Mouse (Mus musculus): ENCODE data around the gene Lbr.
A peak's percentile ranks its signal among the peaks of the same experiment; 100 is the strongest.
"Not testable (repeated sequence)": the region's sequence is repeated elsewhere in the genome, so short reads cannot be mapped to it uniquely, and the experiment has no call there.

Lbr gene

DNA sequence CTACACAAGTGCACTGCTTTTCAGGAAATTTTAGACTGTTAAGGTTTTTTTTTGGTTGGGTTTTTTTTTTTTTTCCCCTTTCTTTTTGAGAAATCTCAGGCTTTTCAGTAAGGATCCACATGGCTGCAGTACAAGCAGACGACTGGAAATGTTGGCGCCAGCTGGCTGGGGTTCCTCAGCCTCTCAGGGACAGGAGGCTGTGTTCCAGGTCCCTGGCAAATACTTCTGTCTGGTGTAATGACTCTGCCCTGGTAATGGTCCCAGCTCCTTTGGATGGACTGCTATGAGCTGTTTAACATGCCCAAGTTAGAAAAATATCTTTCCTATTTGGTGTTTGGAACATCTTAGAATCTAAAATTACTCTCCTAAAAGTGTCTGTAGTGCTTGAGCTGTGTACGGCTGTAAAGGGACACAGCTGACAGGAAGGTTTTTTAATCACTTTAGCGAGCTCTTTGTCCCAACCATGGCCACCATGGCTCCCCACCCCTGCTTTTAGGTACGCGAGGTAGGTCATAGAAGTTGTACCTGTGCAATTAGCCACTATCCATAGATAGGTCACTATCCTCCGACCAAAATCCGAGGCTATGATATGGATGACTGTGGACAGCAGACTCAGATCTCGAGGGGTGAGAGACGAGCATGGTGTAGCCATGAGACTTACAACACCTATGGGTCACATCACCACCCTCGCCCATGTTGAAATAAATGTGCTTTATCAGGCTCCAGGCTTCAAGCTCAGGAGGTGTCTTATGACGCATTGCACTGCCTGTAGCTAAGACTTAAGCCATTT, 8.9 kb upstream of the Lbr start:
- DNase-seq: peak in 1 of 2 experiments; percentile 53

DNA sequence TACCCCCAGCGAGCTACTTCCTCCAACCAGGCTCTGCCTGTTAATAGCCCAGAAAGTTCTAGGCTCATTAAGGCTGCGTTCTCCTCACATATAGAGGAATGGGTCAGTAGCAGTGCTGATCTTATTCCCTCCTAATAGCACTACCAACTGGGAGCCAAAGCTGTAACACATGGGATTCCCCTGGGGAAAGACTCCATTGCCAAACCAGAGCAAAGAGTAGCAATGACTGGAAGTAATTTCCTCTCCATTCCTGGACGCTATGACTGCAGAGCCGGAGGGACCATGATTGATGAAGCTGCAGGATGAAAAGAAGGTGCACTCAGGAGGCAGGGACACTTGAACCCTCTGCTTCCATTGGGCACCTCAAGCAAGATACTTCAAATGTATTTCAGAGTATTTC, 7.6 kb upstream of the Lbr start:
- DNase-seq: no peak

DNA sequence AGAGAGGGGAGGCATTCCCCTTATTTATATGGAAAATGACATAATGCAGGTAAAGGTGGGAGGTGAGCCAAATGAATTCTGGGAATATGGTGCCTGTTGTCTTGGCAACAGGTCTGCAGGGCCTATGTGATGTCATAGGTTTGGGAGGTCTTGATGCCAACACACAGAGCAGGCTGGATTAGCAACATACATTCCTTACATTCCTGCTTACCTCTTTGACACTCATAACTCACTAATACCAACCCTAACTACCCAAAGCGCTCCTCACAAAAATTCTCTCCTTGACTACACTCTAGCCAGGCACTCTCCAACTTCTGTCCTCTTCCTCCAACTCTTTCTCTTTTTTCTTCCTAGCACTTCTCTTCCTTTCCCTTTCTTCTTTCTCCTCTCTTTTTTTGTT, 5.4 kb upstream of the Lbr start:
- DNase-seq: no peak

GRCm38 (mm10) chr1:181847396-181847795, 4.5 kb upstream of the Lbr start:
- DNase-seq: peak; percentile 33 to 66

DNA sequence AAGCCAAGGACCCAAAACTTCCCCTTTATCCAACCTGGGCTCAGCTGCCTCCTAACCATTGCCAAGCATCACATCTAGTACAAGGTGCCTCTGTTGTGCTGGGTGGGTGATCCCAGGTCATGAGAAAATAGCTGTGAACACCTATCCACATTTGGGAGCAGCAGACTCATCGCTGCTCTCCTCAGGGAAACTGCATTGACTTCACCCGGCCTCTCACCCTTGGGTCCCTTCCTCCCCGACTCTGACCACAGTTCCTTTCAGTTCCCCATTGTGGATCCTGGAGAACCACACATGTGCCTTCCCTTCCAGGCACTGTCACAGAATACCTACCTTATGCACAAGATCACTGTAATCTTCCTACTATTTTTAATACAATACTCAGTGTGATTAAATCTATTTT, 2.9 kb upstream of the Lbr start:
- DNase-seq: peak in 1 of 2 experiments; percentile 49

- DNase-seq: peak in 1 of 2 experiments; percentile 22
Observed at GRCm38 (mm10) chr1:181844874-181845547, 2.2 kb upstream of the Lbr start.

GRCm38 (mm10) chr1:181841864-181842672, 778 bp downstream of the Lbr start:
- DNase-seq: peak; percentile 96 to 99

DNA sequence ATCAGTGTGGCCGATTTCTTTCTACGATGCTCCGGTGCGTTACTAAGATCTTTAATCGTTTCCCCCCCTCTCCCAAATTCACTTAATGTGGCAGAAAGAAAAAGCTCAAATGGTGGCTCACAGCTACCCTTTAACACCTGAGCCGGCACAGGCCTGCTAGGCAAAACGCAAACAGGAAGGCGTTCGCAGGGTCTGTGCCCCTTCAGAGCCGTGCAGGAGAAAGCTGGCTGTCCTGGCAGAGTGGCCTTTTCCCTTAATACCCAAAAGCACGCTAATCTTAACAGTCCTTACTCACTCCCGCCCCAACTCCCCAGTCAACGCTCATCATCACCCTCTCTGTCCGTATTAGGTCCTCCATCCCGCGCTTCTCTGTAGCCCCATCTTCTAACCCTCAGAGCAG, 1.4 kb downstream of the Lbr start:
- peak in 1 of 2 experiments; percentile 37 for DNase-seq

DNA sequence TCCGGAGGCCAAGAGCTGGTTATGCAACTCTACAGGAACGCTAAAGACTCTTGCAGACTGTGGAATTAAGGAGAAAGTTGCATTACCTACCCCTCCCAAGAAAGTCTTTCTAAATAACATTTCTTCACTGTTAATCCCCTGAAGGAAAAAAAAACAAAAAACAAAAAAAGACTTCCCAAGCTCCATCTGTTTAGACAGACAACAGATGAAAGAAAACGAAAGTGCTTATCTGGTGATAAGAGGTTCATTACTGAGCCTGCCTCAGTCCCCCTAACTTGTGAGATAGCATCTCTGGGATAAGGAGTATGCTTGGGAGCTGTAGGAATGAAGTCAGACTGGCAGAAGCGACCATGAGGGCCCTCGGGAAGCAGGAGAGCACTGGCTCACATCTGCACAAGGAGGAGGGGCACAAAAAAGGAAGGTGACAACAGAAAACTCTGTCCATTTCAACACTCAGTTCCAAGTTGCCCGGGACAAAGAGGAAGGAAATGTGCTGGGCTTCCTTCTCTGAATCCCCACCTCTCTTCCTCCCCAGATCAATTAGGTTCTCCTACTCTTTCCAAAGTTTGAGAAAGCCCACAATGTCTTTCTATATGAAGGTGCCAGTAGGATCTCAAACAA, 3.0 kb downstream of the Lbr start:
- no peak for DNase-seq

GRCm38 (mm10) chr1:181838111-181838510, 4.7 kb downstream of the Lbr start:
- no peak for DNase-seq

DNA sequence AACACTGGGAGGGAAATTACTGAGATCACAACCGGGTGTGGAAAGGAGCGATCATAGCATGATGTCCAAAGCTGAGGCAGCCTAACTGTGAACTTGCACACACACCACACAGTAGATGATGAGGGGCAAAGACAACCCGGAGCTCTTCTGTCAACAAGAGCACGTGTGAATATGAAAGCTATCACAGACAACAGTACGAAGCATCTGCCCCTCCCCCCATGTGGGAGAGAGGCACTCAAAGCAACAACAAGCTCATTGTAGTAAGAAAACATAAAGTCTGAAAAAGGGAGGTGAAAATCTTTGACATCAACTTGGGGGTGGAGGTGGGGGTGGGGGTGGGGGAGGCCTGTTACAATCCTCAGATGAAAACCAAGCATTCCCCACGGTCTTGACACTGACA, 9.7 kb downstream of the Lbr start:
- no peak for DNase-seq

DNA sequence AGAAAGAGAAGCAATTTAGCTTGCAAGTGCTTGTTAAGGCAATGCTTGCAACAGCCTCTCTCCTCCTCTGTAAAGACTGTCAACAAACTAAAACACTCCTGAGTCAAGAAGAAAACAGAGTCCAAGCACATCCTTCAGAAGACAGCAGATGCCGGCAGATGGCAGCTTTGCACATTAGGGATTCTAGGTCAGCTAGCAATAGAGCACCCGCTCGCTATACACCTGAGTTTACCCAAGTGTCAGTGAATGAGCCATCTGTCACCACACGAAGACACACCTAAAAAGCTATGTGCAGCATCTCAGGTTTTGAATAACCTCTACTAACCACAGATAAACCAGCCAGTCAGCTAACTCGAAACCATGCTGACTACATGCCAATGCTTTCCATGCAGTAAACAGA, 10.1 kb downstream of the Lbr start:
- DNase-seq: no peak

GRCm38 (mm10) chr1:181828365-181828764, 14.5 kb downstream of the Lbr start:
- DNase-seq: peak in 1 of 2 experiments; percentile 49

DNA sequence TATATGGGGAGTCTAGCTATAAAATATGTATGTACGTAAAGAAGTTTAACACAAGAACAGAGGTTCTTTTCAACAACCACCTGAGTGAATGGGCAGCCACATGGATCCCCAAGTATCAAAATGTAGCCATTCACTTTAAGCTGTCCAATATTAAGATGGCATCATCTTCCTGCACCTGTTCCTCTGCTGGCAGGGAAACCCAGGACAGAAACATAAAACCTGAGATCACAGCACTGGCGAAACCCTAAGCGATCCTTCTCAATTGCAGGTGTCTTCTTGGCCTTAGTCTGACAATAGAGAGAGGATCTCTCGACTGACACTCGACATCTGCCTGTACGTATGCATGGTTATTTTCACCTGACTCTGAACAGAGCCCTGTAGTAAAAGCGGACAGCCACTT, 16.1 kb downstream of the Lbr start:
- no peak for DNase-seq

DNA sequence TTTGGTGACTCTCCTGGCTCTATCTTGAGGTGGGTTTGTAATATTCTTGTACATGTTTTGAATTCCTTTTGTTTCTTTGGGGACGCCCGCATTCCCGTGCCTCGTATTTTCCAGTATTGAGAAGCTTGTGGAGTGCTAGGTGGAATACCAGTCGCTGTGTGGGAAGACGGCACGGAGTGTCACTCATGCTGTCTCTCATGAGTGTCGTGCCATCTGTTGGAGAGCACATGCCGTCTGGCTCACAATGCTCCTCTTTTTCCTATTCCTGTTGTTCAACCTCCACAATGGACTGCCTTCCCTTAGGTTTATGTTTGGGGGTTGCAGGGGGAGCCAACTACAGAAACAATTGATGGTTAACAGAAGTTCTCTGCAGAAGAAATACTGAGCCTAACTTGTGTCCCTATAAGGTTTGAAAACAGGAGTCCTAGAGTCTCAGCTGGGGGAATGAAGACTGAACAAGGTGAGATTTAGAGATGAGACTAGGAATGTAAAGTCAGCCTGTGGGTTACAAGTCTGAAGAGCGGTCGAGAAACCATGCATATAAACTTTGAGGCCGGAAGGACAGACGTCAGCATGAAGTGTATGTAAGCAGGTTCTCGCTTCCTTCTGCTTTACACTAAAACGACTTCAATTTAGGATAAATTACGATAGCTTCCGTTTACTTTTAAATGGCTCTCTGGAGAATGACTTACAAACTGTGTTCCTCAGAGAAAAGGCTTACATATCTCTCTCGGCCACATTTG, 31.2 kb downstream of the Lbr start:
- DNase-seq: no peak

DNA sequence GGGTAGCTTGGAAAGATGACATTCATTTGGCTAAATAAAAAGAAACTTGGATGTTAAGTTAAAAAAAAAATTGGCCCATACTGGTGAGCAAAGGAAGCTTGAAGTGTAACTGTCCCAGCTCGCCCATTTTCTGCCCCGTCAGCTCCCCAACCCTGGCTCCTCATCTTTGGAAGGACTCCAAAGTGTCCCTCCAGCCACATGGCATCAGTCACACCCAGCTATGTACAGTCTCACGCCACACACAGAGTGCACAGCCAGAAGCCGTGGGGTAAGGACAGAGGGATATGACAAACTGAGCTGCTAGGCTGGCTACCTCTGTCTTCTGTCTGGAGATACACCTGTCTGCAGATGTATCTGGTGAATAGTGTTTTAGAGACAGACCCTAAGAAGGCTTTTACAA, 42.2 kb downstream of the Lbr start:
- DNase-seq: no peak

DNA sequence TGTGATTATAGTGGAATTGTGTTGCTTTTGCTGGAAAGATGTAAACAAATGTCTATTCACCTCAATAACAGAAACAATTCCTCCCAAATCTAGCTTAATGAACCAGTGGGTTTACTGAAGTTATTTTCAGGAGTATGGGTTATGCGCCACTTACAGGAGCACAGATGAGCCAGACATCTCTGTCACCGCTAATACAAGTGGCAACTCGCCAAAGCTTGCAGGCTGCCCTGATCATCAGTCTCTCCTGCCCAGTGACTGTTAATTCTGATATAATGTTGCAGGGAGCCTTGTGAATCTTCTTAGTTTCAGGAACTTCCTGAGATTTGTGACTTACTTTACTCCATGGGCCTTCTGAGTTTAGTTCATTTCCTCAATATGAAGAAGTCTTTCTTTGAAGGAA, 42.9 kb downstream of the Lbr start:
- DNase-seq: no peak

- peak; percentile 64 to 75 for DNase-seq
Observed at GRCm38 (mm10) chr1:181793541-181793940, 49.3 kb downstream of the Lbr start.

GRCm38 (mm10) chr1:181789952-181790351, 52.9 kb downstream of the Lbr start:
- DNase-seq: no peak

DNA sequence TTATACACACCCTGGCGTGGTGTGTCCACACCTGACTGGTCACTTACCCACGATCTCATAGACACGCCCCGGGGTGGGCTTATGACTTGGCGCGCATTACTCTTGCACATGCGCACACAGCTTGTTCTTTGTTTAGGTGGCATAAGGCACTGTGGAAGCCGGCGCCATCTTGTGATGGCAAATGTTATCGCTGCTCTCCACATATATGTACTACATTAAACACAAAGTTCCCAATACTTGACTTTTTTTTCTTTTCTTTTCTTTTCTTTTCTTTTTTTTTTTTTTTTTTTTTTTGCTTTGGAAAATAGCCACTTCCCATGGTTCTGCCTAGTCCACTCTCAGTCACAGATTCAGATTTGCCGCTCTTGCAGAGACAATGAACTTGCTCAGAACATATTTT, 60.2 kb downstream of the Lbr start:
- DNase-seq: not testable (repeated sequence)

DNA sequence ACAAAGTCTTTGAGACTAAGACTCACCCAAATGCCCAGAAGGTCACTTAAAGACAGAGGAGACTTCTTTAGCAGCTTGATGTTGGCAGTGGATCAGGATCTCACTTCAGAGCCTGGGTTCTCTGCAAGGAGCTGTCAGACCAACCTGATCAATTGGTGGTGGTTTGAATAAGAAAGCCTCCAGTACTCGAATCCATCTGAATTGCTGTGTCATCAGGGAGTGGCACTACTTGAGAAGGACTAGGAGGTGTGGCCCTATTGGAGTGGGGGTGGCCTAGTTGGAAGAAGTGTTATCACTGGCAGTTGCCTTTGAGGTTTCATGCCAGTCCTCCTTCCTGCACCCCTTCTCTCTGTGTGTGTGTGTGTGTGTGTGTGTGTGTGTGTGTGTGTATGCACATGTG, 66.3 kb downstream of the Lbr start:
- DNase-seq: no peak

- no peak for DNase-seq
Observed at GRCm38 (mm10) chr1:181771871-181772270, 71.0 kb downstream of the Lbr start.
